Mouse (Mus musculus) CD4-positive, CD25-positive, alpha-beta regulatory T cell, adult 2 months (primary cell): ENCODE measurements around the gene Spata31d1d.

Experiments used
- DNase-seq: peaks from one replicate; pipeline ENCODE4 v3.0.0-alpha.2; 2012; ENCODE audit warnings: low read depth, low spot score

The Spata31d1d gene

DNA sequence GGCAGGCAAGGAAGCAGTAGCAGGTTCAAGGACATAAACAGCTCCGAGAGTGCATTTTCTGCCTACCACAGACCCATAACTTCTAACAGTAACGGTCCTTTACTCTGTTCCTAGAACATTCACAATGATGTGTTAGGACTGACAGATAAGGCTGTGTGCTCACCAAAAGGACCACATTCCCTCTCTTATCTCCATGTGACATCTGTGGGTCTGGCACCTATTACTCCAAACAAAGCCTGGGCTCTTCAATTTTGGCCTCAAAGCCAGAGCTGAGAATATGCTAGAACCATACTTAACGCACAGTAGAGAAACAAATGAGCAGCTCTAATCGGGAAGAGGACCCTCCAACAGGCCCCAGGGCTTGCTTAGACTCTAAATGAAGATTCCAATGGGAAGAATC, 51.6 kb downstream of the Spata31d1d start:
- DNase-seq, result no peak

DNA sequence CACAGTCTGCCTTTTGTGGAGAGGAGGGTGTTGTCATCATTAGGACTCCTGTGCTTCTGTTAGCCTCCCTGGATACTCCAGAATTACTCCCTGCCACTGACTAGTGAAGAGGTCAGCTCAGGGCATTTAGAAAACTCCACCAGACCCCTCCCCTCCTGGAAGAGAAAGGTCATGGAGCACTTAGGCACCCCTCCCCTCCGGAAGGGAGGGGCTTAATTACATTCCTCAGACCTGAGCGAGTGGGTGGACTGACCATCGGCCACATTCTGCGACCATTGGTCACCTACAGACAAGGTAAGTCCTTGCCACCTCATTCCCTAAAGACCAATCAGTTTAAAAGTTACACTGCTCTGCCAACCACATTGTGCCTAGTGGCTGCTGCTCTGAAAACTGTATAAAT, 52.2 kb downstream of the Spata31d1d start:
- no peak for DNase-seq

DNA sequence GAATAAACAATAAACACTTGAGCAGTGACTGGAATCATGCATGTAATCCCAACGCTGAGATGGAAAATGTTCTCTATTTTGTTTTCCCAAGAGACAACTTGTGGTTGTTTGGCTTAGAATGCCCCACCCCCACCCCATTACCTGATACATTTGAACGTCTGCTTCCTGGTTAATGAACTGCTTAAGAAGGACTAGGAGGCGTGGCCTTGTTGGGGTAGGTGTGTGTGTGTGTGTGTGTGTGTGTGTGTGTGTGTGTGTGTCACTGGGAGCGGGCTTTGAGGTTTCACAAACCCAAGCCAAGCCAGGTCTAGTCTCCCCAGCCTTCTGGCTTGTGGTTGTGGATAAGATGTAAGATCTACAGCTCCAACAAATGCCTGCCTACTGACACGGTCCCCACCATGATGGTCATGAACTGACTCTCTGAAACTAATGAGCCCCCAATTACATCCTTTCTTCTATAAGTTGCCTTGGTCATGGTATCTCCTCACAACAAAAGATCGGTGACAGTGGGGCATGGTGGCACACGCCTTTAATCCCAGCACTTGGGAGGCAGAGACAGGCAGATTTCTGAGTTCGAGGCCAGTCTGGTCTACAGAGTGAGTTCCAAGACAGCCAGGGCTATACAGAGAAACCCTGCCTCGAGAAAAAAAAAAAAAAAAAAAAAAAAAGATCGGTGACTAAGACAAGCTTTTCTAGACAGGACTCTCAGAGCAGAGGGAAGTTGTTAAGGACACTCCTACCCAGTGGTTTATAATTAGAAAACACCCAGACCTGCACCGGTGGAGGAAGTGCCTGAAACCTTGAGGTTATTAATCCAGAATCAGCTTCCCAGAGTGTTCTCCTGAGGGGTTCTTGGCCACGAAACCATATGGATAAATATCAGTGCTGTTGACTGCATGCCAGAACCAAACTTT, 55.0 kb downstream of the Spata31d1d start:
- DNase-seq, result peak; percentile 31
